9 mouse cellular contexts compared by ENCODE assay signal in genomic region chr19:4120496-4120895, GRCm38 (mm10). TPM values are rescaled to one million over a fixed set of nuclear protein-coding genes. Genes with fewer than 3 reads are reported as not detected.
DNase-seq lines count a peak whose midpoint lies in the region; ATAC-seq lines count a peak whose summit lies in the region.
"Had no signal": no experiment of that assay in that cellular context is flagged by ENCODE, and none has a peak within 500 bp of the region (broad histone marks: within the 10 kb centered on the region; RNA-seq: fewer than 3 reads in every experiment).

No protein-coding gene starts in this region.

- WGBS in lung, embryonic 15.5 days: 85% methylated on average over 2 of the region's 2 CpGs
- WGBS in forebrain, embryonic 13.5 days: 94% methylated on average over 2 of the region's 2 CpGs
- 96% methylated on average over 2 of the region's 2 CpGs for WGBS in limb, embryonic 11.5 days
- WGBS in neural tube, embryonic 15.5 days: 90% methylated on average over 2 of the region's 2 CpGs

- H3K4me1 ChIP-seq in lung, embryonic 15.5 days: peaks cover 18% of the 10 kb centered on the region
- peaks cover 14% of the 10 kb centered on the region for H3K4me1 ChIP-seq in forebrain, embryonic 13.5 days
- H3K4me1 ChIP-seq in limb, embryonic 11.5 days (ENCODE audit: control insufficient read depth, insufficient read depth, low read length): 0 out of 2 replicates have a peak, but pooled peaks cover 8% of the 10 kb centered on the region
- peaks cover 25% of the 10 kb centered on the region for H3K4me1 ChIP-seq in neural tube, embryonic 15.5 days

- H3K36me3 ChIP-seq in lung, embryonic 15.5 days: peaks cover 29% of the 10 kb centered on the region
- H3K36me3 ChIP-seq in forebrain, embryonic 13.5 days (ENCODE audit: poor library complexity, severe bottlenecking): peaks cover 26% of the 10 kb centered on the region
- H3K36me3 ChIP-seq in limb, embryonic 11.5 days (ENCODE audit: control insufficient read depth, insufficient read depth, low read length): 0 out of 2 replicates have a peak, but pooled peaks cover 2% of the 10 kb centered on the region
- peaks cover 29% of the 10 kb centered on the region for H3K36me3 ChIP-seq in neural tube, embryonic 15.5 days

- peak overlapping the region; percentile 48 for H3K4me3 ChIP-seq in lung, embryonic 15.5 days
- H3K4me3 ChIP-seq in forebrain, embryonic 13.5 days: peak overlapping the region; percentile 48; the same call in 1 of the 2 replicates
- no peak overlapping the region for H3K4me3 ChIP-seq in limb, embryonic 11.5 days (ENCODE audit: low read depth, low read length)
- H3K4me3 ChIP-seq in neural tube, embryonic 15.5 days (replicated peaks): peak overlapping the region; percentile 62

- H3K9me3 ChIP-seq in lung, embryonic 15.5 days: no peaks in the 10 kb centered on the region
- no peaks in the 10 kb centered on the region for H3K9me3 ChIP-seq in forebrain, embryonic 13.5 days (replicated peaks)
- no peaks in the 10 kb centered on the region for H3K9me3 ChIP-seq in limb, embryonic 11.5 days (ENCODE audit: control insufficient read depth, low read length)
- no peaks in the 10 kb centered on the region for H3K9me3 ChIP-seq in neural tube, embryonic 15.5 days (replicated peaks)

- H3K4me2 ChIP-seq in lung, embryonic 15.5 days: peak overlapping the region; percentile 57
- peak overlapping the region; percentile 59 for H3K4me2 ChIP-seq in forebrain, embryonic 13.5 days
- peak overlapping the region; percentile 43 for H3K4me2 ChIP-seq in limb, embryonic 11.5 days (ENCODE audit: low read depth, severe bottlenecking)
- peak overlapping the region; percentile 48 for H3K4me2 ChIP-seq in neural tube, embryonic 15.5 days

- intact Hi-C loops in left cerebral cortex, postnatal 25 days (cut with DNase I): no loop called here

- no peak for ATAC-seq in lung, embryonic 15.5 days (ENCODE audit: borderline replicate concordance, extremely low read depth, low FRiP score, low TSS enrichment)
- ATAC-seq in forebrain, embryonic 13.5 days: no peak
- no peak for ATAC-seq in limb, embryonic 11.5 days (ENCODE audit: insufficient number of reproducible peaks, low FRiP score, low TSS enrichment, low read depth)
- no peak for ATAC-seq in neural tube, embryonic 15.5 days (ENCODE audit: low FRiP score)

- H3K27ac ChIP-seq in lung, embryonic 15.5 days: no peak overlapping the region
- H3K27ac ChIP-seq in forebrain, embryonic 13.5 days: no peak overlapping the region
- H3K27ac ChIP-seq in limb, embryonic 11.5 days (replicated peaks; ENCODE audit: low read depth, low read length): no peak overlapping the region
- H3K27ac ChIP-seq in neural tube, embryonic 15.5 days (replicated peaks): no peak overlapping the region; the same call in 1 of the 2 replicates

- no peaks in the 10 kb centered on the region for H3K27me3 ChIP-seq in lung, embryonic 15.5 days
- H3K27me3 ChIP-seq in forebrain, embryonic 13.5 days: no peaks in the 10 kb centered on the region
- no peaks in the 10 kb centered on the region for H3K27me3 ChIP-seq in limb, embryonic 11.5 days (ENCODE audit: control insufficient read depth, insufficient read depth, low read length)
- H3K27me3 ChIP-seq in neural tube, embryonic 15.5 days (replicated peaks): no peaks in the 10 kb centered on the region

- no peak overlapping the region for H3K9ac ChIP-seq in lung, embryonic 15.5 days
- no peak overlapping the region for H3K9ac ChIP-seq in forebrain, embryonic 13.5 days
- H3K9ac ChIP-seq in limb, embryonic 11.5 days (ENCODE audit: low read length): no peak overlapping the region
- peak overlapping the region; percentile 21; the same call in 1 of the 2 replicates for H3K9ac ChIP-seq in neural tube, embryonic 15.5 days (replicated peaks)

- DNase-seq in lung, postnatal 36 days: no peak
- no peak for DNase-seq in limb, embryonic 11.5 days (ENCODE audit: low spot score)
- no peak for DNase-seq in left cerebral cortex, adult 11 months (ENCODE audit: low spot score)
- no peak for DNase-seq in adrenal gland, postnatal 14 days
- DNase-seq in left cerebral cortex, postnatal 25 days (ENCODE audit: low spot score in 2 of 2): no peak
- DNase-seq: adrenal gland, adult 8-10 months had no signal

RNA-seq across cellular contexts. Expression of gene Aip, which starts 5.2 kb away (rescaled TPM):
- polyA plus RNA-seq in lung, embryonic 15.5 days (2015; fragmentation: Nextera tagmentation; extraction: Ambion mirVana): 104 and 106 TPM in 2 replicates
- 73.7 and 75.9 TPM in 2 replicates for polyA plus RNA-seq in forebrain, embryonic 13.5 days (2015; fragmentation: Nextera tagmentation; extraction: Ambion mirVana)
- polyA plus RNA-seq in limb, embryonic 11.5 days (2014; fragmentation: Nextera tagmentation; extraction: Ambion mirVana): 91.2 and 93.7 TPM in 2 replicates
- polyA plus RNA-seq in neural tube, embryonic 15.5 days (2015; fragmentation: Nextera tagmentation; extraction: Ambion mirVana): 105 and 111 TPM in 2 replicates
- 81.3 and 94.1 TPM in 2 replicates for total RNA-seq in adrenal gland, postnatal 14 days (2021)
- 100 to 1,000 TPM; 116 to 118 TPM for total RNA-seq in left cerebral cortex, postnatal 25 days (2021)

RNA-seq across cellular contexts. Expression of gene Gpr152, which starts 19.1 kb away (rescaled TPM):
- polyA plus RNA-seq in lung, embryonic 15.5 days (2015; fragmentation: Nextera tagmentation; extraction: Ambion mirVana): not detected in 2 replicates
- polyA plus RNA-seq in forebrain, embryonic 13.5 days (2015; fragmentation: Nextera tagmentation; extraction: Ambion mirVana): 0.04 TPM in 1 of 2 replicates, not detected in the other
- not detected in 2 replicates for polyA plus RNA-seq in limb, embryonic 11.5 days (2014; fragmentation: Nextera tagmentation; extraction: Ambion mirVana)
- polyA plus RNA-seq in neural tube, embryonic 15.5 days (2015; fragmentation: Nextera tagmentation; extraction: Ambion mirVana): not detected in 2 replicates
- total RNA-seq in adrenal gland, postnatal 14 days (2021): 0.08 TPM in 1 of 2 replicates, not detected in the other
- not detected for total RNA-seq in left cerebral cortex, postnatal 25 days (2021)

RNA-seq across cellular contexts. Expression of gene Pitpnm1, which starts 20.7 kb away (rescaled TPM):
- 12.5 and 13.8 TPM in 2 replicates for polyA plus RNA-seq in lung, embryonic 15.5 days (2015; fragmentation: Nextera tagmentation; extraction: Ambion mirVana)
- polyA plus RNA-seq in forebrain, embryonic 13.5 days (2015; fragmentation: Nextera tagmentation; extraction: Ambion mirVana): 21.1 and 32.0 TPM in 2 replicates
- 4.8 and 5.8 TPM in 2 replicates for polyA plus RNA-seq in limb, embryonic 11.5 days (2014; fragmentation: Nextera tagmentation; extraction: Ambion mirVana)
- polyA plus RNA-seq in neural tube, embryonic 15.5 days (2015; fragmentation: Nextera tagmentation; extraction: Ambion mirVana): 72.1 and 80.9 TPM in 2 replicates
- 95.1 and 116 TPM in 2 replicates for total RNA-seq in adrenal gland, postnatal 14 days (2021)
- 100 to 1,000 TPM; 208 to 215 TPM for total RNA-seq in left cerebral cortex, postnatal 25 days (2021)

RNA-seq across cellular contexts. Expression of gene Cabp4, which starts 23.3 kb away (rescaled TPM):
- polyA plus RNA-seq in lung, embryonic 15.5 days (2015; fragmentation: Nextera tagmentation; extraction: Ambion mirVana): 0.11 TPM in 1 of 2 replicates, not detected in the other
- 0.09 and 0.13 TPM in 2 replicates for polyA plus RNA-seq in forebrain, embryonic 13.5 days (2015; fragmentation: Nextera tagmentation; extraction: Ambion mirVana)
- not detected in 2 replicates for polyA plus RNA-seq in limb, embryonic 11.5 days (2014; fragmentation: Nextera tagmentation; extraction: Ambion mirVana)
- 0.20 and 0.28 TPM in 2 replicates for polyA plus RNA-seq in neural tube, embryonic 15.5 days (2015; fragmentation: Nextera tagmentation; extraction: Ambion mirVana)
- 1.7 and 2.4 TPM in 2 replicates for total RNA-seq in adrenal gland, postnatal 14 days (2021)
- total RNA-seq in left cerebral cortex, postnatal 25 days (2021): not detected

RNA-seq across cellular contexts. Expression of gene Cdk2ap2, which starts 23.5 kb away (rescaled TPM):
- polyA plus RNA-seq in lung, embryonic 15.5 days (2015; fragmentation: Nextera tagmentation; extraction: Ambion mirVana): 100 and 103 TPM in 2 replicates
- 77.4 and 80.3 TPM in 2 replicates for polyA plus RNA-seq in forebrain, embryonic 13.5 days (2015; fragmentation: Nextera tagmentation; extraction: Ambion mirVana)
- 77.5 and 81.6 TPM in 2 replicates for polyA plus RNA-seq in limb, embryonic 11.5 days (2014; fragmentation: Nextera tagmentation; extraction: Ambion mirVana)
- 88.7 and 99.0 TPM in 2 replicates for polyA plus RNA-seq in neural tube, embryonic 15.5 days (2015; fragmentation: Nextera tagmentation; extraction: Ambion mirVana)
- total RNA-seq in adrenal gland, postnatal 14 days (2021): 78.4 and 97.1 TPM in 2 replicates
- 10 to 100 TPM; 31.8 to 35.3 TPM for total RNA-seq in left cerebral cortex, postnatal 25 days (2021)
